Mouse (Mus musculus): ENCODE data around the gene Wnt6. TPM values are rescaled to one million over a fixed set of nuclear protein-coding genes. Genes with fewer than 3 reads are reported as not detected.

Wnt6 gene
- total RNA-seq, 2 experiments from 2014 or later, result not detected

DNA sequence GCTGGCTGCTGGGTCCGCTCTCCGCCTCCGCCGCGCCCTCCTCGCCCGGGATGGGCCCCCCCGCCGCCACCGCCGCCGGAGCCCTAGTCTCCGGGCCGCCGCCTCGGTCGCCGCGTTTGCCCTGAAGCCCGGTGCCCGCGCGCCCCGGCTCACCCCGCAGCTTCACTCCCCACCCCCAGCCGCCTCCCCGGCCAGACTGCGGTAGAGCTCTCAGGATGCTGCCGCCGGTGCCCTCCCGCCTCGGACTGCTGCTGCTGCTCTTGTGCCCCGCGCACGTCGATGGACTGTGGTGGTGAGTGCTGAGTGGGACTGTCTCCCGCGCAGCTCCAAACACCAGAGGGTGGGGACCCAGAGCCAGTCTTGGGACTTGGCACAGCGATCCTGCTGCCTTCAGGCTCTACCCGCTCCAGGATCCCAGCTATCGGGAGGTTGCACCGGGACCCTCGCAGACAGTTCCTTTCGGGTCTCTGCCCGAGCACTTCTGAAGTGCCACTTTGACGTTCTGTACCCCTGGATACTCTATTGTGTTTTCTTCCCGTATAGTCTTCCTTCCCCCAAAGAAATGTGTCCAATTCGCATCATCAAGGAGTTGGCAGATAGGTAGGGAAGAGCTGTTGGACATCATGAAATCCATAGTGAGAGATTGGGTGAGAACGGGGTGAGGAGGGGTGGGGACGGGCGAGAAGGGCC, 384 bp downstream of the Wnt6 start:
- ATAC-seq (replicated peaks; ENCODE audit: low FRiP score, poor library complexity, severe bottlenecking), result 0 out of 2 replicates have a peak, but pooled peaks have one; percentile 19

DNA sequence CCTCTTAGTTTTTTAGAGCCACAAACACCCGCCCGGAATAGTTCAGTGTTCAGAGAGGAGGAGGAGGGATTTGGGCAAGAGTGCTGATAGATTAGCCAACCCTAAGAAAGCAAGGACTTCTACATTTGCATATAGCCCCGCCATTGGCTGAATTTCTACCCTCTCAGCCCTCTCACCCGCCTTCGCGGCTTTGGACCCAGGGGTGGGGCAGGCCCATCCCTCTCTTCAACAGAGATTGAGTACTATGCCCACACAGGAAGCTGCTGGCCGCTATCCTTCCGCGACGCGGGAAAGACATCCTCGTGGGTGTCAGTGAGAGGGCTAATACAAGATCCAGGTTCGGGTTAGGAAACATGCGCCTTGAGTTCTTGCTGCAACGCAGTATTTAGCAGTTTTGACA, 1.4 kb downstream of the Wnt6 start:
- no peak for ATAC-seq (replicated peaks; ENCODE audit: low FRiP score, poor library complexity, severe bottlenecking)

- ATAC-seq (replicated peaks; ENCODE audit: low FRiP score, poor library complexity, severe bottlenecking), result no peak
These were observed 2.4 kb downstream of the Wnt6 start for GRCm38 (mm10) chr1:74774062-74774461.

DNA sequence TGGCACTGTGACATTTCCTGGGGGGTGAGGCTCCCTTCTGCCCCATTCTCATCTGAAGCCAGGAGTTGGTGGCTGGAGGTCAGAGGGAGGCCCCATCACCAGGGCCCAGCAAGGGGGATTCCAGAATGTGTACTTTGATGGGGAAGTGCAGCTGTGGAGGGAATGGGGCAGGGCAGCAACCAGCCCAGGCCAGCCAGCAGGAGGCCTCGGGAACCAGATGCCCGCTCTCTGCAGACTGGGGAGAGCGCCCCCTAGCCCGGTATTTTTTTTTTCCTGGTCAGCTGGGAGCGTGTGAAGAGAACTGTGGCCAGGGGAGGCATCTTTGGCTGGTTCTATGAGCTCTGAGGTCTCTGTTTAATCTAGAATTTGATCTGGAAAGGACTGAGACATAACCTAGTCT, 4.1 kb downstream of the Wnt6 start:
- no peak for ATAC-seq (replicated peaks; ENCODE audit: low FRiP score, poor library complexity, severe bottlenecking)

DNA sequence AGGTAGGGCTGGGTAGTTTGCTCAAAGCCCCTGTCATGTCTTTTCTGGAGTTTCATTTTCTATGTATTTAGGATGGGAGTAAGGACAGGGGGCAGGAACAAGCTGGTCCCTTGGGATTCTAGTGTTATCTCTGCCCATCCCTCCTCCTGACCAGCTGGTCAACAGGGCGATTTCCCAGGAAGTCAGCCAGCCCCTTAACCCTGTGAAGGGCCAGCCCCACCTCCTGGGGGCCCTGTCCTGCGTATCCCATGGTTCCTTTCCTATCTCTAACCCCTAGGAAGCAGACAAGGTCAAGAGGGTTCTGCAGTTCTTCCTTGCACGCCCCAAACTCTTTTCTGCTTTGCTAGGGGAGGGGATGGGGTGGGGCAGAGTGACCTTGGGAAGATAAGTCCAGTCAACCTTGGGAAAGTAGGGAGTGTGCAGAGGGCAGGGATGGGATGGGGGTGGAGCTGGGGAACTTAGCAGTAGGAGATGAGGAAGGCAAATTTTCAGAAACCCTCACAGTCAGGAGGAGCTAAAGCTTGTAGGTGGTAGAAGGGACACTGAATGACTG, 7.3 kb downstream of the Wnt6 start:
- ATAC-seq (replicated peaks; ENCODE audit: low FRiP score, poor library complexity, severe bottlenecking), result no peak

DNA sequence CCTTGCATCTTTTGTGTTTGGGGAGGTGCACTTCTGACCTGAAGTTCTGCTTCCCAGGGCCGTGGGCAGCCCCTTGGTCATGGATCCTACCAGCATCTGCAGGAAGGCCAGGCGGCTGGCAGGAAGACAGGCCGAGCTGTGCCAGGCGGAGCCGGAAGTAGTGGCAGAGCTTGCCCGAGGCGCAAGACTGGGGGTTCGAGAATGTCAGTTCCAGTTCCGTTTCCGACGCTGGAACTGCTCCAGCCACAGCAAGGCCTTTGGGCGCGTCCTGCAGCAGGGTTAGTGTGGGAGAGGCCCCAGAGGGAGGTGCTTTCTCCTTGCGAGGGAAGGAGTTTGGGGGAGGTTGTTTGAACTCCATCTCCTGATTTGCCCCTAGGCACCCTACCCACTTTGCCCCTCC, 10.4 kb downstream of the Wnt6 start:
- ATAC-seq (replicated peaks; ENCODE audit: low FRiP score, poor library complexity, severe bottlenecking), result no peak

DNA sequence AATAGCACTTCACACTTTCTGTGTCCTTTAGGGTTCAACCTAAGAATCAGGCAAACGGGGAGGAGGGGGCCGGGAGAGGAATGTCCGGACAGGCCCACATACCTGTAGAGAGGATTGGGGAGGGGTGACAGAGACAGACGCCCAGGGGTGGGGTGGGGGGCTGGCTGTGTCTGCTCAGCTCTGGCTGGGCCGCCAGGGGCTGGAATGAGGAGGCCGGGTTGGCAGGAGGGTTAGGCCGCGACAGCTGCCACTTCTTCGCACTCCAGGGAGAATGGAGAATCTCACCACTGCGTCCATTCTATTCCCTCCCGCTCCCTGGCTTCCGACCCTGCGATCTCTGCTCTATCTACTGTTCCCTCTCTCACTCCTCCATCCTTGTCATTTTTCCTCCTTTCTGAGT, 11.9 kb downstream of the Wnt6 start:
- no peak for ATAC-seq (replicated peaks; ENCODE audit: low FRiP score, poor library complexity, severe bottlenecking)

DNA sequence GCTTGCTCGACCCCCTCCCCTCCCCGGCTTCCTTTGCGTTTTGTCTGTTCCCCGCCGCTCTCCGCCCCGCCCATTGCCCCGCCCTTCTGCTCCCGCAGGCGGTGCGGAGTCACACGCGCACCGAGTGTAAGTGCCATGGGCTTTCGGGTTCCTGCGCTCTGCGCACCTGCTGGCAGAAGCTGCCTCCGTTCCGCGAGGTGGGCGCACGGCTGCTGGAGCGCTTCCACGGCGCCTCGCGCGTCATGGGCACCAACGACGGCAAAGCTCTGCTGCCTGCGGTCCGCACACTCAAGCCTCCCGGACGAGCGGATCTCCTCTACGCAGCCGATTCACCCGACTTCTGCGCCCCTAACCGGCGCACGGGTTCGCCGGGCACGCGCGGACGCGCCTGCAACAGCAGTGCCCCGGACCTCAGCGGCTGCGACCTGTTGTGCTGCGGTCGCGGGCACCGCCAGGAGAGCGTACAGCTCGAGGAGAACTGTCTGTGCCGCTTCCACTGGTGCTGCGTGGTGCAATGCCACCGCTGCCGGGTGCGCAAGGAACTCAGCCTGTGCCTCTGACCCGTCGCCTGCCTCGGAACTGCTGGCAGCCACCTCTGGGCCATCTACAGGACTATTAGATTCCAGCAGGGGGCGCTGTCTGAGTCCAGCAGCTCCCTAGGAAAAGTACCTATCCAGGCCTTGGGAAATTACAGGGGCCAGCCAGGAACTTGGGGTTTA, 12.5 kb downstream of the Wnt6 start:
- ATAC-seq (replicated peaks; ENCODE audit: low FRiP score, poor library complexity, severe bottlenecking), result no peak

- no peak for ATAC-seq (replicated peaks; ENCODE audit: low FRiP score, poor library complexity, severe bottlenecking)
These were observed 16.2 kb downstream of the Wnt6 start for GRCm38 (mm10) chr1:74787846-74788245.

DNA sequence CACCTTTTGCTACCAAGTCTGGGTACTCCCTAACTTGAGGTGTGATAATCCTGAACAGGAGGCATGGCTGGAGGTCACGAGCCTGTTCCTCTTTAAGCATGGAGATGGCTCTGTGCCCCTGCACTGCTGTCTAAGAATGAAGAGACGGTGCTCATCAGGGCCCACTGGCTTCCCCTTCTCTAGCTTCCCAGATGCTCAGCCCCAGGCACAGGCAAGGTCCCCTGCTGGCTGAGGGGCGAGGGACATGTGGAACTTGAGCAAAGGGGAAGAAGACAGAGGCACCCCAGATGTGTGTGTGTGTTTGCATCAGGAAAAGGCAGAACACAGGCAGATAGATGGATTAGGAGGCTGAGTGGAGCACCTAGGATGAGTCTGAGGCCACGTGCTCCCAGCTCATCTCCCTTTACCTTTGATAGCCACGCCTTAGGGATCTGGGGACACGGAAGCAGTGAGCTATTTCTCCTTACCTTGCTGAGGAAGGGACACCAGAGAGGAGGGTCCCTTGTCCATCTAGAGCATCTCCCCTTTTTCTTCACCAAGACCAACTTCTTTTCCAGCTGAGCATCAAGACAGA, 17.0 kb downstream of the Wnt6 start:
- ATAC-seq (replicated peaks; ENCODE audit: low FRiP score, poor library complexity, severe bottlenecking), result no peak

DNA sequence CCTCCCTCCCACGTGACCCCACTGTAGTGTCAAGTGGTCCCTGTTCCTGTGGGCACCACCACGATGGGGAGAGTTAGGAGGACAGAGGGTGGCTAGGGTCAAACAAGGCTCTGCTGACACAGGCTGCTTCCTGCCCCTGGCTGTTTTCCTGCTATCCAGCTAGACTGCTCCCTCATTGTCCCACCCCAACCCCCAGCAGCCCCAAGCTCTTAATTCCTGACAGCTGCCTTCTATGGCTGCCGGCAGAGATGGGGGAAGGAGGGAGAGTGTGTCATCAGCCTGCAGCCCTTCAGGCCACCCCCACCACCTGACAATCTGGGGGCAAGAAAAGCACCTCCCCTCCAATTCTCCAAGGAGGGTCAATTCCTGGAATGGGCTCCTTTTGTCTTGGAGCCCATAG, 18.4 kb downstream of the Wnt6 start:
- no peak for ATAC-seq (replicated peaks; ENCODE audit: low FRiP score, poor library complexity, severe bottlenecking)

DNA sequence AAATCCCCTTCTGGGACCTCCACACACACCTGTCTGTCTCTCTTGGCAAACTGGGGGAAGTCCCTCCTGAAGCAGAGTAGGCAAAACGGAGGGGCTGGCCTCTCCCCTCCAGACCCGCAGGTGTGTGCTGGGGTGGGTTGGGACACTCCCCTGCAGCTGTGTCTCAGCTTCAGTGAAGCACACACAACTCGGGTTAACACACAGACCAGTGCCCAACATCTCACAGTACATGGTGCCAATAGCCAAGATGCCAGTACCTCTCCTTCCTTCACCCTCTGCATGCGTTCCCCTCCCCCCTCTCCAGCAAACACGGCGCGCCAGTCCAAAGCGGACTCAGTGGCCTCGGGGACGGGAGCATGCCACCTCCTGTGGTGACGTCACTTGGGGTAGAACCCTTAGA, 19.6 kb downstream of the Wnt6 start, which contains the start of gene Wnt10a:
Gene Wnt10a (plus strand): TSS at position 268 of the 400 bp plus-strand sequence.
- no peak for ATAC-seq (replicated peaks; ENCODE audit: low FRiP score, poor library complexity, severe bottlenecking)

- ATAC-seq (replicated peaks; ENCODE audit: low FRiP score, poor library complexity, severe bottlenecking), result no peak
These were observed 21.4 kb downstream of the Wnt6 start for GRCm38 (mm10) chr1:74792831-74793660.

DNA sequence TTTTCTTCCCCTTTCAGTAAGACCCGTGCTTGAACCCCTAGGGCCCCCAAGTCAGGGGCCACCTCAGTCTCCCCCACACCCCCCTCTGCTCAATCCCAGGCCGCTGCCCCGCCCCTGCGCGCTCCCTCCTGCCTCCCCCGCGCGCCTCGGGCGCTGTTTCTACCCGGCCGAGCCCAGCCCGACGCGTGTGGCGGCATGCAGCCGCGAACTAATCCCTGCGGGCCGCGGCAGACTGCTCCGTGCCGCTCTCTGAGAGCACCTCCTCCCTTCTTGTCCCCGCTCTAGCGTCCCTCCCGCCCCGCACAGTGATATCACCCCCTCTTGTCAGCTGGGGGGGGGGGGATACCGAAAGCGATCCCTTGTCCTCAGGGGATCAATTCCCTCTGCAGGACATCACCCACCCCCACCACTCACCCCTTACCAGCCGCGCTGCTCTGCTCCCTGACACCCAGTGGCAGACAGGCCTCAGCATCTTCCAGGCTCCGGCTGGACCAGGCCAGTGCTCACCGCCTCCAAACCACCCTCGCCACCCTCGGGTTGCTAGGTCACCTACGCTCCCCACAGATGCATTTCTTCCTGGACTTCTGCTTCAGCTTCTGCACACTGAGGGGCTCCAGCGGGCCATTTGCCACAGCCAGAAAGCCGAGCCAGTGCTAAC, 22.9 kb downstream of the Wnt6 start:
- no peak for ATAC-seq (replicated peaks; ENCODE audit: low FRiP score, poor library complexity, severe bottlenecking)

DNA sequence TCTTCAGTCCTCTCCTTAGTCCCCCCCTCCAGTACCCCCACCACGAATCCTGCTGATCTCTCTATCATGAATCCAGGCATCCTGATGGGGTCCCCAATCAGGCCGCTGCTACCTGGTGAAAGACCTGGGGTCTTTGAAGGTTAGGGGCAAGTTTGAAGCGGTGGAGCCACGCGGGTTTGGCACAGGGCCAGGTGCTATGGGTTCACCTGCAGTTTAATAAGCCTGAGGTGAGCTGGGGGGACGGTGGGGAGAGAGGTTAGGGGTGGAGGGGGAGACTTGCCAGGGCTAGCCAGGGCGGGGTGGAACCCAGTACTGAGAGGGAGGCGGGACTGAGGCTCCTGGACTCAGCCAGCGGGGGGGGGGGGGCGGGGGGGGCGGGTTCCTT, 23.4 kb downstream of the Wnt6 start:
- no peak for ATAC-seq (replicated peaks; ENCODE audit: low FRiP score, poor library complexity, severe bottlenecking)

DNA sequence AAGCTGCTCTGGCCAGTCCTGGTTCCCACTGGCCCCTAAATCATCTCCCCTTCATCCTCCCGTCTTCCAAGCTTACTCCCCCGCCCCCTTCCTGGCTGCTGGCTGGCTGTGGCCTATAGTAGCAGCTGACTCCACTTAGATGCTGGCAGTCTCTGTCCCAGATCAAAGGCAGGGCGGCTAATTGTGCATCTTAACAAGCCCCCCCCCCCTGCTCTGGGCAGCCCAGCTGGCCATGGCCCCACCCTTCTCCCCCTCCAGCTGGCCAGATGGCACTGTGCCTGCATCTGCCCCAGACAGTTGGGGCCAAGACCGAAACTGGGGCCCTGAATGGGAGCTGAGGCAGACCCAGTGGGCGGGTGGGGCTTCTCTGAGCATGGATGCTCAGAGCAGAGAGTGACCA, 25.8 kb downstream of the Wnt6 start:
- ATAC-seq (replicated peaks; ENCODE audit: low FRiP score, poor library complexity, severe bottlenecking), result no peak

- no peak for ATAC-seq (replicated peaks; ENCODE audit: low FRiP score, poor library complexity, severe bottlenecking)
These were observed 28.8 kb downstream of the Wnt6 start for GRCm38 (mm10) chr1:74800424-74800888.

- no peak for ATAC-seq (replicated peaks; ENCODE audit: low FRiP score, poor library complexity, severe bottlenecking)
These were observed 30.0 kb downstream of the Wnt6 start for GRCm38 (mm10) chr1:74801631-74802140.
